Mouse (Mus musculus) intestine, embryonic 15.5 days (tissue): ENCODE results near the gene Ampd3. TPM values are rescaled to one million over a fixed set of nuclear protein-coding genes. Genes with fewer than 3 reads are reported as not detected.

Experiments
- ATAC-seq: fragments of 200-750 bp; cut with Nextera tagmentation; 2 replicates; pipeline ENCODE4 v1.8.0; 2017; ENCODE audit warnings: moderate TSS enrichment, moderate library complexity
- H3K27ac ChIP-seq: fragments of 300-500 bp; sonication (generic); 2 replicates; pipeline ENCODE4 v1.5.1; 2015; ENCODE audit warnings: mild to moderate bottlenecking, inconsistent platforms
- H3K27me3 ChIP-seq: fragments of 300-500 bp; sonication (generic); replicated peaks from 2 replicates; pipeline ENCODE4 v1.6.1; 2015; ENCODE audit warnings: inconsistent platforms
- H3K36me3 ChIP-seq: fragments of 300-500 bp; sonication (generic); 2 replicates; pipeline ENCODE4 v1.6.1; 2015; ENCODE audit warnings: inconsistent platforms
- H3K4me1 ChIP-seq: fragments of 300-500 bp; sonication (generic); replicated peaks from 2 replicates; pipeline ENCODE4 v1.6.1; 2015; ENCODE audit warnings: inconsistent platforms
- H3K4me2 ChIP-seq: fragments of 300-500 bp; sonication (generic); replicated peaks from 2 replicates; pipeline ENCODE4 v1.6.1; 2015; ENCODE audit warnings: mild to moderate bottlenecking, inconsistent platforms
- H3K4me3 ChIP-seq: fragments of 300-500 bp; sonication (generic); replicated peaks from 2 replicates; pipeline ENCODE4 v1.5.1; 2015; ENCODE audit warnings: inconsistent platforms
- H3K9ac ChIP-seq: fragments of 300-500 bp; sonication (generic); 2 replicates; pipeline ENCODE4 v1.6.1; 2015; ENCODE audit warnings: inconsistent platforms
- H3K9me3 ChIP-seq: fragments of 300-500 bp; sonication (generic); 2 replicates; pipeline ENCODE4 v1.6.1; 2016; ENCODE audit warnings: inconsistent platforms
- WGBS: fragments of 180-500 bp; shearing (Covaris S2); methylation state at CpG from one replicate; pipeline ENCODE4 v1.1.7; 2015; 5-methylcytosine and 5-hydroxymethylcytosine counted together
- polyA plus RNA-seq: library from polyadenylated mRNA; unstranded; fragments of >200 nt; fragmentation: Nextera tagmentation; extraction: Ambion mirVana; gene quantifications from 2 replicates; pipeline ENCODE4 v1.2.1, GENCODE M21; 2015

Ampd3 gene
- polyA plus RNA-seq, 1 experiment from 2014 or later, result 4.1 TPM

GRCm38 (mm10) chr7:110772343-110772742 is 4.3 kb downstream of the Ampd3 start:
- ATAC-seq, result no peak
- H3K4me1 ChIP-seq, result peaks cover 23% of the 10 kb centered on the region
- H3K36me3 ChIP-seq, result no peaks in the 10 kb centered on the region
- H3K27ac ChIP-seq, result no peak overlapping the region
- WGBS, result 76% methylated on average over 3 of the region's 3 CpGs
- no peak overlapping the region for H3K4me3 ChIP-seq
- peaks cover 14% of the 10 kb centered on the region; the same call in 1 of the 2 replicates for H3K27me3 ChIP-seq
- no peak overlapping the region for H3K9ac ChIP-seq
- H3K4me2 ChIP-seq, result no peak overlapping the region
- H3K9me3 ChIP-seq, result no peaks in the 10 kb centered on the region

GRCm38 (mm10) chr7:110773204-110774002 is 5.4 kb downstream of the Ampd3 start:
- H3K27ac ChIP-seq, result peak overlapping the region; percentile 52
- peak overlapping the region; percentile 25; the same call in 1 of the 2 replicates for H3K4me2 ChIP-seq
- ATAC-seq, result peak; percentile 63; the same call in 1 of the 2 replicates
- no peaks in the 10 kb centered on the region for H3K9me3 ChIP-seq
- peak overlapping the region; percentile 29 for H3K9ac ChIP-seq
- H3K27me3 ChIP-seq, result peaks cover 9% of the 10 kb centered on the region; the same call in 1 of the 2 replicates
- WGBS, result 34% methylated on average over 14 of the region's 14 CpGs
- peaks cover 18% of the 10 kb centered on the region for H3K4me1 ChIP-seq
- H3K4me3 ChIP-seq, result no peak overlapping the region
- H3K36me3 ChIP-seq, result no peaks in the 10 kb centered on the region

- H3K9me3 ChIP-seq, result no peaks in the 10 kb centered on the region
- H3K4me2 ChIP-seq, result peak overlapping the region; percentile 25; the same call in 1 of the 2 replicates
- WGBS, result 74% methylated on average over 1 of the region's 1 CpGs
- no peaks in the 10 kb centered on the region for H3K36me3 ChIP-seq
- peaks cover 12% of the 10 kb centered on the region for H3K4me1 ChIP-seq
- peak; percentile 8; the same call in 1 of the 2 replicates for ATAC-seq
- no peak overlapping the region for H3K4me3 ChIP-seq
- peaks cover 2% of the 10 kb centered on the region; the same call in 1 of the 2 replicates for H3K27me3 ChIP-seq
- peak overlapping the region; percentile 29 for H3K9ac ChIP-seq
- H3K27ac ChIP-seq, result peak overlapping the region; percentile 52; the same call in 1 of the 2 replicates
These were observed 6.1 kb downstream of the Ampd3 start for GRCm38 (mm10) chr7:110774077-110774476.

- H3K27ac ChIP-seq, result no peak overlapping the region
- 75% methylated on average over 8 of the region's 8 CpGs for WGBS
- H3K36me3 ChIP-seq, result no peaks in the 10 kb centered on the region
- peaks cover 12% of the 10 kb centered on the region for H3K4me1 ChIP-seq
- H3K9ac ChIP-seq, result no peak overlapping the region
- no peaks in the 10 kb centered on the region for H3K27me3 ChIP-seq
- no peaks in the 10 kb centered on the region for H3K9me3 ChIP-seq
- no peak overlapping the region for H3K4me2 ChIP-seq
- H3K4me3 ChIP-seq, result no peak overlapping the region
- peak; percentile 36; the same call in 1 of the 2 replicates for ATAC-seq
These were observed 6.7 kb downstream of the Ampd3 start for GRCm38 (mm10) chr7:110774674-110775073.

- no peak for ATAC-seq
These were observed 9.4 kb downstream of the Ampd3 start for GRCm38 (mm10) chr7:110777146-110778001.

GRCm38 (mm10) chr7:110778933-110779332 is 10.9 kb downstream of the Ampd3 start:
- H3K27me3 ChIP-seq, result no peaks in the 10 kb centered on the region
- H3K4me3 ChIP-seq, result no peak overlapping the region
- no peak overlapping the region for H3K27ac ChIP-seq
- no peak overlapping the region for H3K9ac ChIP-seq
- peaks cover 16% of the 10 kb centered on the region for H3K4me1 ChIP-seq
- WGBS, result 86% methylated on average over 7 of the region's 7 CpGs
- no peak overlapping the region for H3K4me2 ChIP-seq
- no peaks in the 10 kb centered on the region for H3K36me3 ChIP-seq
- ATAC-seq, result no peak
- no peaks in the 10 kb centered on the region for H3K9me3 ChIP-seq

More at GRCm38 (mm10) chr7:110777146-110778001, 9.4 kb downstream of the Ampd3 start:
- Histone ChIP-seq H3K36me3 (no peaks in the 10 kb centered on the region), H3K27me3 (no peaks in the 10 kb centered on the region), H3K9ac (no peak overlapping the region), H3K9me3 (no peaks in the 10 kb centered on the region), H3K4me1 (peaks cover 25% of the 10 kb centered on the region), H3K27ac (no peak overlapping the region), H3K4me3 (no peak overlapping the region), H3K4me2 (no peak overlapping the region)
- 88% methylated on average over 18 of the region's 18 CpGs for WGBS

GRCm38 (mm10) chr7:110779605-110780111 is 11.7 kb downstream of the Ampd3 start:
- Histone ChIP-seq H3K27me3 (no peaks in the 10 kb centered on the region), H3K27ac (no peak overlapping the region), H3K4me2 (no peak overlapping the region), H3K4me3 (no peak overlapping the region), H3K9me3 (no peaks in the 10 kb centered on the region), H3K4me1 (peaks cover 13% of the 10 kb centered on the region), H3K9ac (no peak overlapping the region), H3K36me3 (no peaks in the 10 kb centered on the region)
- no peak for ATAC-seq
- WGBS, result 88% methylated on average over 8 of the region's 8 CpGs

- 77% methylated on average over 4 of the region's 4 CpGs for WGBS
- Histone ChIP-seq H3K27ac (no peak overlapping the region), H3K27me3 (no peaks in the 10 kb centered on the region), H3K36me3 (no peaks in the 10 kb centered on the region), H3K9ac (no peak overlapping the region), H3K4me1 (peaks cover 13% of the 10 kb centered on the region), H3K4me2 (no peak overlapping the region), H3K9me3 (no peaks in the 10 kb centered on the region), H3K4me3 (no peak overlapping the region)
- ATAC-seq, result no peak
These were observed 12.5 kb downstream of the Ampd3 start for GRCm38 (mm10) chr7:110780520-110780919.

GRCm38 (mm10) chr7:110781231-110781711 is 13.3 kb downstream of the Ampd3 start:
- Histone ChIP-seq H3K36me3 (no peaks in the 10 kb centered on the region), H3K9me3 (no peaks in the 10 kb centered on the region), H3K4me1 (peaks cover 15% of the 10 kb centered on the region), H3K27me3 (no peaks in the 10 kb centered on the region), H3K27ac (no peak overlapping the region), H3K9ac (no peak overlapping the region), H3K4me3 (no peak overlapping the region), H3K4me2 (no peak overlapping the region)
- 0 out of 2 replicates have a peak, but pooled peaks have one; percentile 18 for ATAC-seq
- WGBS, result 55% methylated on average over 2 of the region's 2 CpGs

- H3K4me2 ChIP-seq, result no peak overlapping the region
- no peaks in the 10 kb centered on the region for H3K36me3 ChIP-seq
- H3K9ac ChIP-seq, result no peak overlapping the region
- H3K4me3 ChIP-seq, result no peak overlapping the region
- H3K9me3 ChIP-seq, result no peaks in the 10 kb centered on the region
- no peak for ATAC-seq
- no peaks in the 10 kb centered on the region for H3K27me3 ChIP-seq
- peaks cover 15% of the 10 kb centered on the region for H3K4me1 ChIP-seq
- H3K27ac ChIP-seq, result no peak overlapping the region
- 52% methylated on average over 7 of the region's 7 CpGs for WGBS
These were observed 14.1 kb downstream of the Ampd3 start for GRCm38 (mm10) chr7:110782135-110782534.

- Histone ChIP-seq H3K27me3 (no peaks in the 10 kb centered on the region), H3K4me3 (no peak overlapping the region), H3K9ac (no peak overlapping the region), H3K9me3 (no peaks in the 10 kb centered on the region), H3K4me2 (no peak overlapping the region), H3K4me1 (peaks cover 15% of the 10 kb centered on the region), H3K36me3 (no peaks in the 10 kb centered on the region), H3K27ac (no peak overlapping the region)
- ATAC-seq, result no peak
- 41% methylated on average over 10 of the region's 10 CpGs for WGBS
These were observed 15.0 kb downstream of the Ampd3 start for GRCm38 (mm10) chr7:110782845-110783478.
